Mouse (Mus musculus): ENCODE results near the gene Efna3. TPM values are rescaled to one million over a fixed set of nuclear protein-coding genes. Genes with fewer than 3 reads are reported as not detected.
A peak's percentile ranks its signal among the peaks of the same experiment; 100 is the strongest.

The Efna3 gene
- not detected in 2 replicates for total RNA-seq (2015)
- total RNA-seq (2017): not detected in 2 replicates

GRCm38 (mm10) chr3:89322514-89323165 lies at the start of gene Efna3:
Gene Efna3 (minus strand): TSS chr3:89322965.
- ATAC-seq (ENCODE audit: poor library complexity, severe bottlenecking): 0 out of 2 replicates have a peak, but pooled peaks have one; percentile 30

GRCm38 (mm10) chr3:89367338-89367737 lies 44.6 kb upstream of the Efna3 start:
- no peak for ATAC-seq (ENCODE audit: poor library complexity, severe bottlenecking)

GRCm38 (mm10) chr3:89365486-89366414 lies 43.0 kb upstream of the Efna3 start:
- ATAC-seq (ENCODE audit: poor library complexity, severe bottlenecking): no peak

- ATAC-seq (ENCODE audit: poor library complexity, severe bottlenecking): no peak
Observed at GRCm38 (mm10) chr3:89365153-89365485, 42.4 kb upstream of the Efna3 start, which contains the start of gene Dcst1. Gene Dcst1 (minus strand): TSS chr3:89365253.

GRCm38 (mm10) chr3:89364631-89365030 lies 41.9 kb upstream of the Efna3 start:
- no peak for ATAC-seq (ENCODE audit: poor library complexity, severe bottlenecking)

- no peak for ATAC-seq (ENCODE audit: poor library complexity, severe bottlenecking)
Observed at GRCm38 (mm10) chr3:89361675-89362074, 38.9 kb upstream of the Efna3 start, which contains the start of gene Dcst2. Gene Dcst2 (plus strand): TSS chr3:89361975.

- peak; percentile 69 for ATAC-seq (ENCODE audit: poor library complexity, severe bottlenecking)
Observed at GRCm38 (mm10) chr3:89360237-89360636, 37.5 kb upstream of the Efna3 start.

GRCm38 (mm10) chr3:89359630-89360029 lies 36.9 kb upstream of the Efna3 start:
- no peak for ATAC-seq (ENCODE audit: poor library complexity, severe bottlenecking)

GRCm38 (mm10) chr3:89356029-89356428 lies 33.3 kb upstream of the Efna3 start:
- no peak for ATAC-seq (ENCODE audit: poor library complexity, severe bottlenecking)

- ATAC-seq (ENCODE audit: poor library complexity, severe bottlenecking): no peak
Observed at GRCm38 (mm10) chr3:89355512-89355902, 32.7 kb upstream of the Efna3 start.

- peak; percentile 58 for ATAC-seq (ENCODE audit: poor library complexity, severe bottlenecking)
Observed at GRCm38 (mm10) chr3:89354816-89355511, 32.2 kb upstream of the Efna3 start.

GRCm38 (mm10) chr3:89351271-89351670 lies 28.5 kb upstream of the Efna3 start:
- ATAC-seq (ENCODE audit: poor library complexity, severe bottlenecking): no peak

GRCm38 (mm10) chr3:89349869-89350501 lies 27.2 kb upstream of the Efna3 start, which contains the start of gene Adam15:
Gene Adam15 (minus strand): TSS chr3:89349996.
- peak; percentile 79 for ATAC-seq (ENCODE audit: poor library complexity, severe bottlenecking)

GRCm38 (mm10) chr3:89348911-89349868 lies 26.4 kb upstream of the Efna3 start:
- 0 out of 2 replicates have a peak, but pooled peaks have one; percentile 5 for ATAC-seq (ENCODE audit: poor library complexity, severe bottlenecking)

- ATAC-seq (ENCODE audit: poor library complexity, severe bottlenecking): no peak
Observed at GRCm38 (mm10) chr3:89347916-89348315, 25.2 kb upstream of the Efna3 start.

- peak; percentile 58 for ATAC-seq (ENCODE audit: poor library complexity, severe bottlenecking)
Observed at GRCm38 (mm10) chr3:89346815-89347540, 24.2 kb upstream of the Efna3 start.

GRCm38 (mm10) chr3:89343279-89343678 lies 20.5 kb upstream of the Efna3 start:
- ATAC-seq (ENCODE audit: poor library complexity, severe bottlenecking): no peak

- ATAC-seq (ENCODE audit: poor library complexity, severe bottlenecking): no peak
Observed at GRCm38 (mm10) chr3:89341794-89342193, 19.0 kb upstream of the Efna3 start.

GRCm38 (mm10) chr3:89340465-89340864 lies 17.7 kb upstream of the Efna3 start:
- peak; percentile 87 for ATAC-seq (ENCODE audit: poor library complexity, severe bottlenecking)

Measured in megakaryocyte, adult 5-6 weeks (primary cell).